In the genomic region with DNA sequence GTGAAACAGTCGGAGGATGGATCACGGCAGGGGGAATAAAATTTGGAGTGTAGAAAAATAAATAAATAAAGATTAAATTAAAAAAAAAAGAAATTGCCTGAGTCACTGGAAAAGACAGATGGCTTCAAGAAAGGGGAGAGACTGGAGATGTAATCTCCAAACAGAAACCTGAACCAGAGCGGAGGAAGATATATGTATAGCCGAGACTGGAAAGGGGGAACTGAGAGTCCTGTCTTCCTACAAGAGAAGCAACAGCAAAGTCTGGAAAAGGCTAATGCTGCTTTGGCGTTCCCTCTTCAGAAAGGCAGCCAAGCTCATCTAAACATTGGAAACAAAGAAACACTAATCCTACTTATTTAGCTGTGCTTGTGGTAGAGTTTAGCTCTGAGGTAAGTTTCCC, we compare ENCODE assay signal across 34 mouse cellular contexts.
"Had no signal": no experiment of that assay in that cellular context is flagged by ENCODE, and none has a peak within 500 bp of the region (broad histone marks: within the 10 kb centered on the region; RNA-seq: fewer than 3 reads in every experiment).

No protein-coding gene starts in this region.

- H3K4me1 ChIP-seq: heart, embryonic 12.5 days; heart, embryonic 13.5 days; heart, embryonic 15.5 days; hindbrain, embryonic 10.5 days; hindbrain, embryonic 12.5 days; hindbrain, embryonic 13.5 days; hindbrain, embryonic 15.5 days; intestine, embryonic 15.5 days; kidney, embryonic 15.5 days had no signal

- H3K4me3 ChIP-seq: heart, embryonic 12.5 days; heart, embryonic 13.5 days; heart, embryonic 15.5 days; hindbrain, embryonic 10.5 days; hindbrain, embryonic 12.5 days; hindbrain, embryonic 13.5 days; hindbrain, embryonic 15.5 days; intestine, embryonic 15.5 days; kidney, embryonic 15.5 days; layer of hippocampus, adult 2 months; left cerebral cortex, adult 2 months had no signal

- H3K4me2 ChIP-seq: heart, embryonic 12.5 days; heart, embryonic 13.5 days; heart, embryonic 15.5 days; hindbrain, embryonic 12.5 days; hindbrain, embryonic 13.5 days; hindbrain, embryonic 14.5 days; hindbrain, embryonic 15.5 days; intestine, embryonic 15.5 days; kidney, embryonic 15.5 days had no signal

- H3K9me3 ChIP-seq: heart, embryonic 12.5 days; heart, embryonic 13.5 days; heart, embryonic 15.5 days; hindbrain, embryonic 10.5 days; hindbrain, embryonic 12.5 days; hindbrain, embryonic 13.5 days; hindbrain, embryonic 15.5 days; intestine, embryonic 15.5 days; kidney, embryonic 15.5 days had no signal

- ATAC-seq: hindbrain, embryonic 16.5 days; hindbrain, postnatal 0 days; inflammation-experienced regulatory T-cells, adult 6 months; intestine, embryonic 15.5 days; intestine, embryonic 16.5 days; intestine, postnatal 0 days had no signal

- H3K27ac ChIP-seq: heart, embryonic 13.5 days; heart, embryonic 15.5 days; hindbrain, embryonic 10.5 days; hindbrain, embryonic 12.5 days; hindbrain, embryonic 13.5 days; hindbrain, embryonic 14.5 days; hindbrain, embryonic 15.5 days; hindbrain, postnatal 0 days; intestine, embryonic 15.5 days; kidney, embryonic 15.5 days; kidney, postnatal 0 days; layer of hippocampus, adult 2 months; left cerebral cortex, adult 2 months had no signal

- H3K36me3 ChIP-seq: heart, embryonic 12.5 days; heart, embryonic 13.5 days; heart, embryonic 15.5 days; hindbrain, embryonic 10.5 days; hindbrain, embryonic 12.5 days; hindbrain, embryonic 13.5 days; hindbrain, embryonic 15.5 days; intestine, embryonic 15.5 days; kidney, embryonic 15.5 days had no signal

- DNase-seq: heart, postnatal 10 days; heart, postnatal 14 days; heart, postnatal 36 days; heart, postnatal 4 days; kidney, adult 11 months; kidney, adult 18-20 months; kidney, adult 2 months; kidney, adult 8-10 months; kidney, adult 9 months; kidney, postnatal 10 days; kidney, postnatal 14 days; kidney, postnatal 25 days; kidney, postnatal 36 days; kidney, postnatal 4 days; layer of hippocampus, adult 9-11 months; layer of hippocampus, postnatal 36 days had no signal

- H3K9ac ChIP-seq: heart, embryonic 12.5 days; heart, embryonic 13.5 days; heart, embryonic 15.5 days; hindbrain, embryonic 12.5 days; hindbrain, embryonic 13.5 days; hindbrain, embryonic 14.5 days; hindbrain, embryonic 15.5 days; intestine, embryonic 15.5 days; kidney, embryonic 15.5 days had no signal

- H3K27me3 ChIP-seq: heart, embryonic 12.5 days; heart, embryonic 13.5 days; heart, embryonic 15.5 days; hindbrain, embryonic 12.5 days; hindbrain, embryonic 13.5 days; hindbrain, embryonic 15.5 days; intestine, embryonic 15.5 days; kidney, embryonic 15.5 days had no signal
